Mouse (Mus musculus) bone marrow macrophage, adult 2 months (primary cell): Measurements from ENCODE around the gene Dynlt1c.
"Not testable (repeated sequence)": the region's sequence is repeated elsewhere in the genome, so short reads cannot be mapped to it uniquely, and the experiment has no call there.

ENCODE experiments used
- CTCF ChIP-seq: IDR thresholded peaks from 2 replicates; pipeline ENCODE4 v1.5.1; 2012; ENCODE audit warnings: low read depth, mild to moderate bottlenecking, low read length, moderate library complexity
- POLR2A ChIP-seq: IDR thresholded peaks from 2 replicates; pipeline ENCODE4 v1.6.1; 2012; ENCODE audit warnings: mild to moderate bottlenecking, low read depth, low read length, borderline replicate concordance

DNA sequence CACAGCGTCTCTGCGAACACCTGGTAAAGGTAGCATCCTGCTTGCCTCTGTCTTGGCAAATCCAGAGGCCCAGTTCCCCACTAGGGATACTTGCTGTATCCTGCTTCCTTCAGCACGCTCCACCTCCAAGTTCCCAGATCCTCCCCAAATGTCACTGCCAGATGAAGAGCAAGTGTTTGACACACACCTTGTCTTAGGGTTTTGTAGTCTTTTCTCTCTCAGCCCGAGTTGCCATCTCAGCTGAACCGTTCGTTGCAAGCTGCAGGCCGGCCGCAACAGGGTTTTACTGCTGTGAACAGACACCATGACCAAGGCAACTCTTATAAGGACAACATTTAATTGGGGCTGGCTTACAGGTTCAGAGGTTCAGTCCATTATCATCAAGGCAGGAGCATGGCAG, 45.4 kb downstream of the Dynlt1c start:
- TF ChIP-seq CTCF, POLR2A: not testable (repeated sequence)
